Mouse (Mus musculus) right cerebral cortex, adult 18-20 months (tissue): ENCODE data around the gene Kcnj16.

Experiments
- DNase-seq: peaks from one replicate; pipeline ENCODE4 v3.0.0; 2022; ENCODE audit warnings: mixed read lengths

The Kcnj16 gene

DNA sequence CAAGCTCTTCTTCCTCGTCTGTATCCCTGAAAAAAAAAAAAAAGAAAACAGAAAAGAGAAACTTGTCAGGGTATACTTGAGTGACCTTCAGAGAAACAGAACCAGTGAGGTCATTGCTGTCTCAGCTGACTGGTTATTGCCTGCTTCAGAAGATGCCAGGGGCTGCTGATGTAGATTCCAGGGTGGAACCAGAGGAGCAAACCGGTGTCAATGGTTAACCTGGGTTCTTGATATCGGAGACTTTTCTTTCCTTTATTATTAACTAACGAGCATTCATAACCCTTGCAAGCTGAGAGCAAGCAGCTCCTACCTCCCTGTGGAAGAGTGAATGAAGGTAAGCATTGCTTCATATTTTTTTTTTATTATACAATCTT is at the start of gene Kcnj16:
Gene Kcnj16, plus strand, starts transcription at position 272 of the 374 bp plus-strand sequence.
- no peak for DNase-seq

DNA sequence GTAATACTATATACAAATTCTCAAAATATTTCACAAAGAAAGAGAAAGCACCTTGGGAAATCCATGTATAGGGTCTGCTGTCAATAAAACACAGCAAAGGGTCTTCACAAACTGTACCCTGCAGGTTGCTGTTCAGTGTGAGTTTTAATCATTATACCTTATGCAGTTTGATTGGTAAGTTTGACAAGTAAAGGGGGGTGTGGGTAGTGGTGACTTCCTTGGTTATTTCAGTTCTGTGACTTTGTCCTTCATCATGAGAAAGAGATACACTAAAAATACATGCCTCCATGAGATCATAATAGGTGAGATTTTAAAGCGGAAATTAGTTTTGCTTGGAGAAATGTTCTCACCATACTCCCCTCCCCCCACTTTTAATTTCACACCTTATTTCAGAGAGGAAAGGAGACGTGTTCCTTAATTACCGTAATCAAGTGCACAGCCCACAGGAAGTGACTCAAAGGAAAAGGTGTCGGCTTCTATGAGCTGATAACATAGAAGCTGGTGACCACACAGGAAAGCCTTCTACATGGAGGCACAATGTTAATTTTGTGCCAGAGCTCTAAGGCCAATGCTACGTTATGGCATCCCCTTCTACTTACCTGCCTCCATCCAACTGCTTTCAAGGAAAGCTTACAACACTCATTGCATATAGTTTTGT is 48.9 kb upstream of the Kcnj16 start:
- no peak for DNase-seq

DNA sequence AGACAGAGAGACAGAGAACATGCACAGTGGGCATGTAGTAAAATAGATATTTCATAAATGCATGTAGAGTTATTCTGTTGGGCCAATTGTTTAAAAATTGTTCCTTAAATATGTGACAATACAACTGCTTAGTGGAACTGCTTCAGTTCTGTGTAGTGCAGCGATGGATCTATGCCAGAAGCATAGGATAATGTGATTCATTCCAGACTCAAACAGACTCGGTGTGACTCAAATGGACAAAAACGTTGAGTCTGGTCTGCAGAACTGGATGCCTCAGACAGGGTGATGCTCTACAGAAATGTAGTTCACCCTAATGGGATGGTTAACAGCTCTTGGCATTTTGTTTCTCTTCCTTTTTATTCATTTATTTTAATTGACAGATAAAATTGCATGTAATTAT is 32.1 kb upstream of the Kcnj16 start:
- peak; percentile 13 for DNase-seq

DNA sequence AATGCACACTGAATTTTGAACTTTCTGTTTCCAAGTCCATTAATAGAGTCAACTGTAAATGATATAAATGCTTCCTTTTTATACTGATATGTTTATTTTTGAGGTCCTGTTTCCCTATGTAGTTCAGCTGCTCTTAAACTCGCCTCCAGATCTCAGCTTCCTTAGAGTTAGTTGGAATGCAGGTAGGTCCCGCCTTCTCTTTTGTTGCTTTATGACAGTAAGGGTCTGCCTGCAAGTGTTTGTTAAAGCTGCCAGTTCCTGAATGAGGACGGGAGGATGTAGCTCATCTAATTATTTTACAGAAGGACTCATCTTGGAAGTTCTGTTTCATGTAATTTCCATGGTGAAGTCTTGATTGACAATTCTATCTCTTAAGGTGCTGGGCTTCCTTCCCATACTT is 25.6 kb upstream of the Kcnj16 start:
- no peak for DNase-seq

DNA sequence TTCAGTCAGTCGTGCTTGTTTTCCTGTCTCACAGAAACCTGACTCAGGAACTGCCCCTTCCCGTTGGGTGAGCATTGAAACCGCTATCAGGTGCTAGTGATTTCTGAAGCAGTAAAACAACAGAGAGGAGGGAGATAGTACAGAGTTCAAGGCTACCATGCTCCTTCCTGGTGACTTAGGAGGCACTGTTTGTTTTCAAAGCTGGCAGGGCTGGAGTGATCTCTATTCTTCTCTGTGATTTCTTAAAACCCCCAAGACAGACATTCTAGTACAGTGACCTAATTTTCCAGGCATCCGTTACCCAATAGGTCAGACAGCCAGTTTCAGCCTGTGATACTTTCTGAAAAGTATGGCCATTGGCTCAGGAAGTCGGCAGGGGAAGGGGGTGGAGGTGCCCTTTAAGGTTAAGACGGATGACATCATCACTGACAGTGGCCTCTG is 25.1 kb upstream of the Kcnj16 start:
- no peak for DNase-seq

DNA sequence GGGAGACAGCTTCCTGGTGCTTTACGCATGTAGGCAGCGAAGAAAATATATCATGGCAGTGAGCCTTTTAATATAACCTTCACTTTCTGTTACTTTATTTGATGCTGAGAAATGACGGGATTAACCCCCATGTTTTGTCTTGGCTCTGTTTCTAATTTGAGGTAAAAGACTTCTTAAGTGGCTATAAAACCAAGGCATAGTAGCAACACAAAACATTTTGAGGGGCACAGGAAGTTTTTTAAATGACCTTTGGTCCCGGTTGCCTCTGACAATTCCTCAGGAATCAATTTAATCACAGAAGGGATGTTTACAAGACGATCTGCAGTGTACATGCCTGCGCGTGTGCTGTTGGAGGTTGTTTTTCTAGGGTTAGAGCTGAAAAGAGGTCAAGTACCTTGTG is 11.2 kb upstream of the Kcnj16 start:
- no peak for DNase-seq

DNA sequence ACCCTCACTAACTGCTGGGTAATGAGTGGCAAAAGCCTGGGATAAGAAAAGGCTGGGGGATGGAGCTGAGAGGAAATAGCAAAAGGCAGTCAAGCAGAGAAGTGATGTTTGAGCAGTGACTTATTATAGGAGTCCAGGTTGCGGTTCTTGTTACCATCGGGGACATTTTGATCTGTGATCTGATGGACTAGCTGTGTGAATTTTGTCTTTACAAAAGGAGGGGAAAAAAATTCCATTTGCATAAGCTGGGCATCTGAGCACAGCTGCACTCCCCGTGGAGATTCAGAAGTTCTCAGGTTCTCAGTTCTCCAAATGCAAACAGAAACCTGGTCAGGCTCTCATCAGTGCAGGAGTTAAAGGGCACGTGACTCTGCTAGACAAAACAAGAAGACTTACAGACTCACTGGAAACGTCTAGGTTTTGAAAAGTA is 6.2 kb upstream of the Kcnj16 start:
- no peak for DNase-seq

DNA sequence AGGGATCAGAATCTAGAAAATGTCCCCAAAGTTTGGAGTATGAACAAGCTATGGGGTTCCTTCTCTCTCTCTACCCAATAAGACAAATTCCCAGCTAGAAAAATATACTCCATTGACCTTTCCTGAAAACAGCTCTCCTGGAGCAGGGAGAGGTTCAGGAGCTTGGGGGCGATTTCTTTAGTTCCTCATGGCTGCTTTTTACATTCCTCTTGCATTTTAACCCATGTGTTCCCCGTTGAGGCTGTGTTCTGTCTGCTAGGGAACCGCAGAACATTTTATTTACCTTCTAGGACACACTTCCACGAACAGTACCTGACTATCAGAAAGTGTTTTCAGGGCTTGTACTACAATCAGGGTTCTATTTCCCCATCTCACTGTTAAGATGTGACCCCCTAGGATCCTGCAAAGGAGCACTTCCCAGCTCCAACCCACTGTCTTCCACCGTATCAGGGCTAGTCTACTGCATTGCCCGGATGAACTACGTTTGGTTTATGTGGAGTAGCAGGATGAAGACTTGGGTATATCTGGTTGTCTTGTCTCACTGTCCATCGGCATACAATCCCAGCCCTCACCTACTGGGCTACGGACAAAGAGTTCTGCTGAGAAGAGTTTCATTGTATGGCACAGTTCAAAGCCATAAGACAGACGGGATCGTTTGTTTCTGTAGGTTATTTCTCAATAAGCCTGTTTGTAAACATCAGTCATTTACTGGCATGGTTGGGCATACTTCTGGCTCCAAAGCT is 643 bp upstream of the Kcnj16 start:
- no peak for DNase-seq

DNA sequence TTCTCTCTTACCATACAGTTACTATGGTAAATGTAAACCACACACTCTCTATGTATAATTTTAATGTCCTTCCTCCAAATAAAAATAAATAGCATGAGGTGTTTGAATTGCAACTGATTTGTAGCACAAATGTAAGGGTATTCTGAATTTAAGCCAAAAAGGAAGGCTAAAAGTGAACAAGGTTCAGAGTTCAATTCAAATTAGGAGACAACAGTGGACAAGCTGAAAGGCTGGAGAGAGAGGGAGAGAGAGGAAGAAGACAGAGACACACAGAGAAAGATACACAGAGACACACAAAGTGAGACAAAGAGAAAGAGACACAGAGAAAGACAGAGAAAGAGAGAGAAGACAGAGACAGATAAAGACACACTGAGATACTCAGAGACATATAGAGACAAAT is 1.1 kb downstream of the Kcnj16 start:
- no peak for DNase-seq

DNA sequence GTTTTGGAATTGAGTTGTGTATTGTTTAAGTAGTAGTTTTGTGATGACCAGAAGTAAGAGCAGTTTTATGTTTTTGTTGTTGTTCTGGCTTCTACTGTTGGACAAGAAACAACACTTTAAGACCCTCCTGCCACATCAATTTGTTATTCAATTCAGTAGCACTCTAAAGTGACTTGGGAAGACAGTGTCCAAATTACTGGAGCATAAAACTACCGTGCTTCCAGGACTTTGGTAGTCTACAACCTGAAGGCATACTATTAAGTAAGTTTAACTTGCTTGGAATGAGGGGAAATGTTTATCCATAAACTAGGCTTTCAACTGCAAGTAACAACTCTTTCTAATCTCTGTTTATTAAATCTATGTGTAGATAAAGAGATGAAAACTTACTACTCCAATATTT is 17.7 kb downstream of the Kcnj16 start:
- DNase-seq = no peak

DNA sequence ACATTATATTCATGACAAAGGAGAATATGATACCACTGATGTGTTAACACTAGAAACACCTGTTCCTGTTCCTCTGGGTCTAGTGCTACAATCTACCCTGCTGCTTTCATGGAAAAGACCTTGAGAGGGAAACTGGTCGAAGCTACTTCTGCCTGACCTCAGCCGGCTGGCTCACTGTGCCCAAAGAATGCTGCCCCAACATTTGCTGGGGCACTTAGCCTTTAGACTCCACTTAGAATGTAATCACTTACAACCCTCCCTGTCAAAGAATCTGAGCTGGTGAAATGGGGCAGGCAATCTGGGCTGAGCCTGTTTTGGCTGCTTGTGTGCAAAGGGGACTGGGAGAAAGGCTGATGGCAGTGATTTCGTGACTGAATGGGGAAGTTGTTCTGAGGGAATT is 18.1 kb downstream of the Kcnj16 start:
- DNase-seq = no peak

DNA sequence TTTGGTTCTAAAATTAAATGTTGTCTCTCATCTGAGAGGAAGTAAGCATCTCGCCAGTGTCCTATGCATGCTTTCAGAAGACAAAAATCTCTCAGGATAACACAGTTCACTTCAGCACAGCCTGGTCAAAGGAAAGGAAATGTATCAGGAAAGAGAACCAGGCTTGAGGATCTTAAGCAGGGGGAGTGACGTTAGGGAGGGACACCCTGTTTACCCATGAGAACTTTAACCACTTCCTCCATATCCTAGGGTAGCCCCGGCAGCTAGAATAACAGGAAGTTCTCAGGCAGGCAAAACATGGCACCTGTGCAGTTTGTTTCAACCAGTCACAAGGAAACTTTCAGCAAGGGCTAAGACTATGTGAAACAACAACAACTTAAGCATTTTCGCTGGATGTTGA is 25.8 kb downstream of the Kcnj16 start:
- DNase-seq = no peak

DNA sequence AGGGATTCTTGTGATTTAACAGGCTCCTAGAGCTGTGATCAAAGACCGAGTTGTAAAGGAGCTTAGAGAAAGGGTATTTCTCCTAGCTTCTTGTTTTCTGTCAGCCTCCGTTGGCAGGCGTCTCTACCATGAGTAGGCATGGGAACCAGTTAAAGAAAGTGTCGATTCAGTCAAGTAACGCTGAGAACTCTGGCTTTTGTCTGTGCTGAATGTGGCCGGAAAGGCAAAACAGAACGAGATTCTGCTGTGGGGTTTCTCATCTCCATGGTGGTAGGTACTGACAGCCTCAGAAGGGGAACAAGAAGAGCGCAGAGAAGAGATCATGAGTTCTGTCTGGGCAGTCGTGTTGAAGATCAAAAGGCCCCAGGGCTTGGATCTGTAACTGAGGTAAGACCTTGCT is 29.4 kb downstream of the Kcnj16 start:
- peak; percentile 8 for DNase-seq

DNA sequence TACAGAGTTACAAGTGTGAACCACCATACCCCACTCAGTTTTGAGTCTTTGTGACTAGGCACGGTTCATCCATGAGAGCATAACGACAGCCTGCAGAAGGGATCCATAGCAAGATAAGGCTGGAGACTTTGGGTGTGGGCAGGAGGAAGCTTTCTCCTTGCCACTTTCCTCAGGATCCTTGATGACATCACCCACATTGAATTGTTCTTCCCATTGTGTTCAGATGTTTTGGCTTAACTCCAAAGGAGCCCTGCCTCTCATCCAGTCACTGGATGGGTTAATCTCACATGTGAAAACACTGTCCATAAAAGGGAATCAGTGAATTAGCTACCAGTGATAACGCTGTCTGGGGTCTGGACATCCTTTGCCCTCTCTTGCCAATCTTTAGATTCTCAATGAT is 37.3 kb downstream of the Kcnj16 start:
- DNase-seq = no peak

DNA sequence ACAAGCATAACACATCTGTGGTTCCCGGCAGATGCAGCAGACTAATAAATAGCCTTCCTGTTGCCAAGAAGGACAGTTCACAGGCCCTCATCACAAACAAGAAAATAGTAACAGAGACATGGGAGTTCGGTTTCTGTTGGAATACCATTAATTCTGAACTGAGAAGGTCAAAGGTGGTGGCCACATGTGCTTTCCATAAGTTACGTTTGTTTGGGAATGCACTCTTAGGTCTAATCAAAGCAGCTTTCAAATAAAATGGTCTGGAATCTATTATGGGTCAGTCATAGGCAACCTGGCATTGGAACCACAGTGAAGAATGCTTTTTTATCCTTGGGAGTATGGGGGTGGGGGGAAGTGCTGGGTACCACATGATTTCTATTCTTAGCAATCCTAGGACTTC is 41.6 kb downstream of the Kcnj16 start:
- DNase-seq = no peak

DNA sequence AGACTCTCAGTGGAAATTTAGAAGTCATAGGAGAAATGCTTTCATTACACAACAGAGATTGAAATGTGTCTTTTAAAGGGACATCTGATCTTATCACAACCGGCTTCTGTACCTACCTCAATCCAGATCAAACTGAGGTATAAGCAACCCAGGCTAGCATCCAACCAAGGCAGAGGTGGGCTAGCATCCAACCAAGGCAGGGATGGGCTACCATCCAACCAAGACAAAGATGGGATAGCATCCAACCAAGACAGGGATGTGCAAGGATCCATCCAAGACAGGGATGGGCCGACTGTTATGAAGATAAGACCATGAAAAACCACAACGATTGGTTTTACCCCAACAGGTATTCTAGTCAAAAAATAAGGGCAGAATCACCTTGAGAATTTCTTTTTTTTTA is 48.4 kb downstream of the Kcnj16 start:
- no peak for DNase-seq

DNA sequence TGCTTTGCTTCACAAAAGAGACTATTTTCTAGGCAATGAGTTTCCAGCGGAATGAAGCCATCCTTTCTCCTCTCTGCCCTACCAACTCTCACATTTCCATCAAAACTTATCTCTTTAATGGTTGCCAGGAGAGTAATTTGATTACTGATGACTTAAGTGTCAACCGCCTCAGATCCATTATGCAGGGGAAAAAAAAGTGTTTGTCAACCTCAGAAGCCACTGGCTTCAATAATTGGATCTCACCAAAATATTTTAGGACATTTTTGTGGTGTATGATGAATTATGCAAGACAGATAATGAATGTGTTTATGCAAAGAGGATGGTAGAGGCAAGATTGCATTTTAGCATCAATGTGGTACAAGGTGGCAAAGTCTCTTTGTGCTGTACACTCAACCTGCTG is 52.4 kb downstream of the Kcnj16 start:
- DNase-seq = no peak

DNA sequence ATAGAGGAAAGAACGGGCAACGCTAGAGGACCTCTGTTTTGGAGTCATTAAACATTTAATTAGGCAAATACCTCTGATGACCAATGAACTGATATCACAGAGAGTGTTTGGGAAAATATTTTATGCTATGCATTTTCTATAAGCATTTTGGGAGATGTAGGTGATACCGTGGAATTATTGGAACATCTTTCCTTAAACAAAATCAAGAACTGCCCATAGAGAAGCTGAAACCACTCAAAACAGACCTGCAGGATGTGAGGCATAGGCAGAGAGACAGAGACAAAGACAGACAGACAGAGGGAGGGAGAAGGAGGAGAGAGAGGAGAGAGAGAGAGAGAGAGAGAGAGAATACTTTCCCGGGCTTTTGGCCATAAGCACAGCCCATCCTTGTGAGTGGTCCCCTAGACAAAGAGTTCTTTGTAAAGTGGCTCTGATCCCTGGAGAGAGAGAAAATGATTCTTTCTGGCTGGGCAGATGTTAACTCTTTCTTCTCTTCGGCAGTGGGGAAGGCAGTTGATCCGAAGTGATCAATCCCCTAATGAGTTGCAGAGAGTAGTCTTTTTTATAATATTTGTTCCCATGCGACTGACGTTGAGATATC is 54.9 kb downstream of the Kcnj16 start:
- DNase-seq = no peak

DNA sequence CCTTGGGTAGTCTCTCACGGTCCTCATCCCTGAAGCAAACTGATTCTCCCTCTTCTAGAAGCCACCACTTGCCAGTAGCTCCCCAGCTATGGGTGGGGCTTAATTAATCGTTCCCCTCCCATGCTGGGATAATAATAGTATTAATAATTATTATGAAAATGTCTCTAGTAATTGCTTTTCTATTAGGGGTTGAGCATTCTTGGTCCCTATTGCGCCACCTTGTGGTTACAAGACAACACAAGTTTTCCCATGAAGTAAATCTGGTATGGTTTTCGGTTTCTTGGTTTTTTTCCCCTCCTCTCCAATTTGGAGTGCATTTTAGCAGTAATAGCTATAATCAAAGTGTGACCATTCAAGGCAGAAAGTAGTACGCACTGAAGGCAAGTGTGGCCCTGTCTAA is 74.3 kb downstream of the Kcnj16 start:
- peak; percentile 12 for DNase-seq

DNA sequence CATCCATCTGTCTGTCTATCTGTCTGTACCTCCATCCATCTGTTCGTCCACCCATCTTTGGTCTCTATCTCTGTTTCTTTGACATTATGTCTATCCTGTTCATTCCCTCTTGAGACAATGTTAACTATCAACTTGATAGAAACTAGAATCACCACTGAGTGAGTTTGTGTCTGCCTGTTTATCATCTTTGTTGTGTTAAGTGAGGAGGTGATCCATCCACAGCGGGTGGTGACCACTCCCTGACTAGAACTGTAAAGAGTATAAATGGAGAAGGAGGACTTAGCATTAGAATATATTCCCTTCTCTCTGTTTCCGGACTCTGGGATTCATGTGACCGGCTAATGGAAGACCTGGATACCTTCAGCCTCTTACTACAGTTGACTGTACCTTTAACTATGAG is 75.5 kb downstream of the Kcnj16 start:
- DNase-seq = no peak

DNA sequence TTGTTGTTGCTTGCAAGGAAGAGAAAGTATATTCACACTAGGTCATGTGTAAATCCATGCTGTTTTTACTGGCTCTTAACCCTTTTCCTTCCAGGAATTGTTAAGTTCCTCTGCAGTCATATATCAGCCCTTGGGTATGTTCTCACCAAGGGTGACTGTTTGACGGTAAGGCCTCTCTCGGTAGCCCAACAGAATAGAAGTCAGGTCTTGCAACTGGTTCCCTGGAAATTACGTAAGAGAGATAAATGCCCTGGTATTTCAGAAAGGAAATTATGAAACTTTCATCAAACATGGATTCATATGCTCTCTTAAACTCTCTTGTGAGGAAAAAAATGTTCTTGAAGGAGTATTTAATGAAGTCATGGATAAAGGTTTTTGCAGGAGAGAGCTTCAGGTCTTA is 86.4 kb downstream of the Kcnj16 start:
- DNase-seq = no peak

DNA sequence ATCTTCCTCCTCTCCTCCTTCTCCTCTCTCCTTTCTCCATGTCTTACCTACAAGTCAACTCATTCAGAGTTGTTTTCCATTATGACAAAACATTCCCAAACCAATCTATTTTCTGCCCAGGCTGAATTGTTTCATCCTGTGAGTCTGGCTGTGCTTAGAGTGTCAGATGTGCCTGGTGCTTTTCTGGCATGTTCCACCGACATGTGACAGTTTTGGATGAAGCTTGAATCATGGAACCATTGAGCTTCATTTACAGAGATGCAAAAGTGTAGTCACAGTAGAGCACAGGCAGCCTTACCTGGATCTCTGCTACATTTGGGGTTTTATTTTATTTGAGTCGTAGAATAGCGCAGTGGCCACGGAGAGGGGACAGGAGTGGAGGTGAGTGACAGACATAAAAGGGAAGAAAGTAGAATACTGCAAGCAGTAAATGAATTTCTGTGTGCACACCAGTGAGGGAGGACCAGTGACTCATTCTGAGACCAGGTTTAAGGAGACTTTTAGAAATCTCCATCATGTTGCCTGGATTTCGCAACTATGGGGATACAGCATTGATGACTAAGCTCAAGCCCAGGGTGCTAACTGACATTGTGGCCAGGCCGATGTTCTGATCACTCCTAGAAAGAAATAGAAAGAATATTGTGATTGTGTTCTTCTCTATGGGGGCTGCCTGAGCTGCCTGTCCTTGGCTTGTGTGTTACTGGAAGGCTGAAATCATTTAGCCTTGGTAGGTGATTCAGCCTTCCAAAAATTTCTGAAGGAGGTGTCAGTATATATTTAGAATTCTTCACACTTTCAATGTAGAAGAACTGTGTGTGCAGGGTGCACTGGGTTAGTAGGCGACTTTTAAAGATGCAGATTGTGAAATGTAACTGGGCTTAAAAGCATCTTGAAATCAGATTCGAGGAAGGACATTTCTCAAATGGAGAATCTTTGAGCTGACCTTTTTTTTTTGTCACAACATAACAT is 87.3 kb downstream of the Kcnj16 start:
- peak; percentile 51 for DNase-seq

DNA sequence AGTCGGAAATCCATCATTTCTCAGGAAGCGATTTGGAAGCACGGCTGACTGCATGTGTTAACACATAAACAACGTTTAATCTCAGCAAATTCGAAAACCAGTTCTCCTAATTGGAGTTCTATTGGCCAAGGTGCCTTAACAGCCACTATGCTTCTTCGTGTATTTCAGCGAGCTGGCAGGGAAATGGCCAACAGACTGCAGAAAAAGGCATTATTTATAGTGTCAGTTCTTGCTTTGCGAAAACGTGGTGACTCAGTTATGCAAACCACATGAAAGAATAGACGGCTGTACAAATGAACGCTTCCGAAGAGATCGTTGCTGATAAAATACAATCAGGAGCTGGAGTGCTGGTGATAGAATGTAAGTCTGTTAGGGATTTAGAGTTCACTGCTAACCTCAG is 88.2 kb downstream of the Kcnj16 start:
- DNase-seq = peak; percentile 54
